Mouse (Mus musculus) forebrain, embryonic 14.5 days (tissue): Measurements from ENCODE around the gene Pakap. TPM values are rescaled to one million over a fixed set of nuclear protein-coding genes. Genes with fewer than 3 reads are reported as not detected.

Source experiments
- ATAC-seq: fragments of 200-750 bp; cut with Nextera tagmentation; 2 replicates; pipeline ENCODE4 v1.8.0; 2017; ENCODE audit warnings: mild to moderate bottlenecking, moderate library complexity
- DNase-seq: peaks from one replicate; pipeline ENCODE4 v3.0.0-alpha.2; 2015; ENCODE audit warnings: low spot score
- H3K27ac ChIP-seq: fragments of 300-500 bp; sonication (generic); 2 replicates; pipeline ENCODE4 v1.5.1; 2014; ENCODE audit warnings: low read depth, mild to moderate bottlenecking, control low read depth, low read length, moderate library complexity
- H3K27me3 ChIP-seq: fragments of 300-500 bp; sonication (generic); replicated peaks from 2 replicates; pipeline ENCODE4 v1.6.1; 2014; ENCODE audit warnings: low read length, control low read depth, mixed read lengths; ENCODE audit not compliant: control insufficient read depth, insufficient read depth
- H3K36me3 ChIP-seq: fragments of 300-500 bp; sonication (generic); 2 replicates; pipeline ENCODE4 v1.6.1; 2014; ENCODE audit warnings: low read length, control low read depth; ENCODE audit not compliant: control insufficient read depth, insufficient read depth
- H3K4me1 ChIP-seq: fragments of 300-500 bp; sonication (generic); 2 replicates; pipeline ENCODE4 v1.6.1; 2014; ENCODE audit warnings: antibody characterized with exemption, low read length, control low read depth; ENCODE audit not compliant: control insufficient read depth, insufficient read depth
- H3K4me2 ChIP-seq: fragments of 300-500 bp; sonication (generic); 2 replicates; pipeline ENCODE4 v1.6.1; 2014; ENCODE audit warnings: mild to moderate bottlenecking, control low read depth, low read length
- H3K4me3 ChIP-seq: fragments of 300-500 bp; sonication (generic); 2 replicates; pipeline ENCODE4 v1.5.1; 2014; ENCODE audit warnings: low read depth, low read length, control low read depth
- H3K9ac ChIP-seq: fragments of 300-500 bp; sonication (generic); 2 replicates; pipeline ENCODE4 v1.6.1; 2014; ENCODE audit warnings: mild to moderate bottlenecking, low read length, control low read depth, moderate library complexity
- H3K9me3 ChIP-seq: fragments of 300-500 bp; sonication (generic); replicated peaks from 2 replicates; pipeline ENCODE4 v1.6.1; 2016; ENCODE audit warnings: low read length, control low read depth, mixed read lengths; ENCODE audit not compliant: control insufficient read depth
- WGBS: fragments of 180-500 bp; shearing (Covaris S2); extraction: QIAGEN DNeasy Blood & Tissue Kit; methylation state at CpG from one replicate; pipeline ENCODE4 v1.1.7; 2014; 5-methylcytosine and 5-hydroxymethylcytosine counted together
- polyA plus RNA-seq: library from polyadenylated mRNA; unstranded; fragments of >200 nt; fragmentation: Nextera tagmentation; extraction: Ambion mirVana; gene quantifications from 2 replicates; pipeline ENCODE4 v1.2.1, GENCODE M21; 2014

Gene Pakap
- polyA plus RNA-seq, 1 experiment from 2014 or later, result 4.1 TPM

DNA sequence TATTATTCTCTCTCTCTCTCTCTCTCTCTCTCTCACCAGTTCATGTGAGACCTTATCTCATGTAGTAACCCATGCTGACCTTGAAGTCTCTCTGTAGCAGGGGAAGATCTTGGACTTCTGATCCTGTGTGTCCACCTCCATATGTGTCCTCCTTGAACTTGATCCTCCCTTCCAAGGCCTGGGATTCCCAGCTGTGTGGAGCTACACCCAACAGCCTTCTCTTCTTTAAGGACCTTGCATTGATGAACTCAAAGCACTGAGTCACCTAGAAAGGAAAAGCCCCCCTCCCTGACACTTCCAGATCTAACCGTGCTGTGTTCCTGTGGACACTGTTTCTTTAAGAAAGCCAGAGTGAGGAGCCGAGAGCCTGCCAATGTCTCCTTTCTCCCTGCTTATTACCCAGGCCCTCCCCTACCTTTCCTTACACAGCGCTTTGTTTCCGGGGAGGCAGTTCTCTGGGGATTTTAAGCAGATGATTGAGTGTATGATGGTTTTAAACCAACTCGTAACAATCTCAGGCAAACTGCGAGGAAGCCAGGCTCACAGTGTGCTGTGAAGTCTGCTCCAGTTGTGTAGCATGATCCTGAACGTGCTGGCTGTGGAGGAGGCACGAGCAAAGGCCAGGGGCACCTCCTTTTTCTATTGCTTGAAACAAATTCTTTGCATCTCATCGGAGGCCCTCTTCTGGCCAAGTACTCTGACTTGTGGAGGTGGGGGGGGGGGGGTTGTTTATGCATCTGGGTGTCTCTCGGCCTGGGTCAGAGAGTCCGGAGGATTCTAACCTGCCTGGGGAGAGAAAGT is 253.8 kb downstream of the Pakap start:
- DNase-seq, result peak; percentile 59
- peak overlapping the region; percentile 49 for H3K9ac ChIP-seq

DNA sequence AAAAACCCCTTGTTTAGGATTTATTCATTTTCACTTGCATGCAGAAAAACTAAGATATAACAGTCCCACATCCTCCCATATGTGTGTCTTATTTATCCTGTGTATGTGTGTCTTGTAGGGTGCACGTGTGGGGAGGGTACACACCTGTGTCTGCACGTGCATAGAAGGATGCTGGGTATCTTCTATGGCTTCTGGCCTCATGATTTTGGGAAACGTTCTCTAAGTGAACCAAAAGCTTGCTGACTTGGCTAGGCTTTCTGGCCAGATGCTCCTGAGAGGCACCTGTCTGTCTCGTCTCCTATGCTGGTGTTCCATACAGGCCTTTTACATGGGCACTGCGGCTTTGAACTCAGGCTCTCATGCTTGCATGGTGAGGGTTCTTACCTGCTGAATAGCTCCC is 254.7 kb downstream of the Pakap start:
- Histone ChIP-seq H3K4me3 (no peak overlapping the region), H3K27me3 (no peaks in the 10 kb centered on the region), H3K4me2 (no peak overlapping the region), H3K36me3 (no peaks in the 10 kb centered on the region), H3K9ac (no peak overlapping the region), H3K4me1 (peaks cover 13% of the 10 kb centered on the region; the same call in 1 of the 2 replicates), H3K27ac (no peak overlapping the region), H3K9me3 (no peaks in the 10 kb centered on the region)
- ATAC-seq (no peak), DNase-seq (no peak)
- 74% methylated on average over 5 of the region's 5 CpGs for WGBS

More for the DNA sequence above, 253.8 kb downstream of the Pakap start:
- H3K27ac ChIP-seq, result peak overlapping the region; percentile 52; the same call in 1 of the 2 replicates
- 5% methylated on average over 11 of the region's 11 CpGs for WGBS
- H3K9me3 ChIP-seq, result no peaks in the 10 kb centered on the region
- peak overlapping the region; percentile 35 for H3K4me2 ChIP-seq
- peaks cover 13% of the 10 kb centered on the region; the same call in 1 of the 2 replicates for H3K4me1 ChIP-seq
- no peaks in the 10 kb centered on the region for H3K36me3 ChIP-seq
- ATAC-seq, result peak; percentile 77
- H3K4me3 ChIP-seq, result no peak overlapping the region
- no peaks in the 10 kb centered on the region for H3K27me3 ChIP-seq

DNA sequence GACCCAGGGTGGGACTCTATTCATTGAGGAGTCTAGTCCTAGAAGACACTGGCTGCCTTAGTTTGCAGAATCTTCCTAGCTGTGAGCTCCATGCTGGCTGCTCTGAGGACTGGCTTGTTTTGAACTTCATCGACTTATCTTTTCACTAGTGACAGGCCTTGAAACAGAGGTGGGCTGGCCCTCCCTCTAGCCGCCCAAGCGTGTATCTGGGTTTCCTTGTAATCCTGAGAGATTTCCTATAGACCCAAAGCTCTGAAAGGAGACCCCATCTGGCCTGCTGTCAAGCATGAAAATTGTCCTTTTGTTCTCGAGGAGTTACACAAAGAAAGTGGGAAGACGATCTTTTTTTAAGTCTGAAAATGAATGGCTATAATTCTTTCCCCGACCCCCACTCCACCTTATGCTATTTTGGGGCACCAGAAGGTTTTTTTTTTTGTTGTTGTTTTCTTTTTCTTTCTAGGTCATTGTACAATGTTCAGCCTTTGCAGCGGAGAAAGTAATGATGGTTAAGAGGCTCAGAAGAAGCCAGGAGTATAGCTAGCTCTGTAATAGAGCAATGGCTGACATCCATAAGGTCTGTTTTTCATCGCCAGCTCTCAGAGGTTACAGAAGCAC is 256.8 kb downstream of the Pakap start:
- no peak overlapping the region for H3K4me3 ChIP-seq
- no peak overlapping the region for H3K9ac ChIP-seq
- 6% methylated on average over 8 of the region's 8 CpGs for WGBS
- no peaks in the 10 kb centered on the region for H3K27me3 ChIP-seq
- peak; percentile 60 for DNase-seq
- ATAC-seq, result peak; percentile 27; the same call in 1 of the 2 replicates
- no peak overlapping the region for H3K4me2 ChIP-seq
- H3K27ac ChIP-seq, result no peak overlapping the region
- H3K9me3 ChIP-seq, result no peaks in the 10 kb centered on the region
- no peaks in the 10 kb centered on the region for H3K36me3 ChIP-seq
- peaks cover 13% of the 10 kb centered on the region; the same call in 1 of the 2 replicates for H3K4me1 ChIP-seq

DNA sequence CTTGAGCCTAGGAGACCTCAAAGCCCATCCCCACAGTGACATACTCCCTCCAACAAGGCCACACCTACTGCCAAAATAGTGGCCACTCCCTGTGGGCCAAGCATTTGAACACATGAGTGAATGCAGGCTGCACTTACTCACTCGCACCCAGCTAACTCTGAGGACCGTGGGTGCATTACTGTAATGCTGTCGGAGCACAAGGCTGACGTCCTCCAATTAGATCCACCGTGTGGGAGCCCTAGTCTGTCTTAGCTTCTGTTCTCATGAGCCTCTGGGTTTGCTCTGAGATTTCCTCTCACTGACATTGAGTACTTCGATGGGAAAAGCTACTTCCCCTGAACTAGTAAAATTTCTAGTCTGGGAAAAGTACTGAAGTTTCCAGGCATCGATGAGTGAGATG is 258.3 kb downstream of the Pakap start:
- Histone ChIP-seq H3K4me3 (no peak overlapping the region), H3K27me3 (no peaks in the 10 kb centered on the region), H3K27ac (no peak overlapping the region), H3K4me1 (peaks cover 13% of the 10 kb centered on the region; the same call in 1 of the 2 replicates), H3K36me3 (no peaks in the 10 kb centered on the region), H3K9ac (no peak overlapping the region), H3K9me3 (no peaks in the 10 kb centered on the region), H3K4me2 (no peak overlapping the region)
- no peak for DNase-seq
- no peak for ATAC-seq
- 86% methylated on average over 7 of the region's 7 CpGs for WGBS

DNA sequence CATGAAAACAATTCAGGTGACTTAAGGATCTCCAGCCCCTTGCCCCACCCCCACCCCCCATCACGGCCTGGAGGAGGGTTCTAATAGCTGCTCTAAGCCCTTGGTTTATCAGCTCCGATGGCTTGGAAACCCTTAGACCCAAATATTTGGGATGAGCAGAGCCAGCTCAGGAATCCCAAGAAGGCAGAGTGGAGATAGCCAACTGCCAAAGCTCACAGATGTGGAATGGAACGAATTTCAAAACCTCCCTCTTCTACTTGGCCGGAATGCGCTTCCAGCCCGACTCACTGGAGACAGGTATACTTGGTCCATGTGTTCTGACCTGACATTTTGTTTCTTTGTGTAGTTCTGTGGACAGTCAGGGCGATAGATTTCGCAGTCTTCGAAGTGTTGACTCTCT is 261.2 kb downstream of the Pakap start:
- no peak overlapping the region for H3K4me2 ChIP-seq
- no peaks in the 10 kb centered on the region for H3K9me3 ChIP-seq
- ATAC-seq, result no peak
- no peak overlapping the region for H3K27ac ChIP-seq
- WGBS, result 73% methylated on average over 9 of the region's 9 CpGs
- 0 out of 2 replicates have a peak, but pooled peaks cover 3% of the 10 kb centered on the region for H3K4me1 ChIP-seq
- H3K4me3 ChIP-seq, result no peak overlapping the region
- H3K36me3 ChIP-seq, result no peaks in the 10 kb centered on the region
- H3K9ac ChIP-seq, result no peak overlapping the region
- no peaks in the 10 kb centered on the region for H3K27me3 ChIP-seq
- no peak for DNase-seq

DNA sequence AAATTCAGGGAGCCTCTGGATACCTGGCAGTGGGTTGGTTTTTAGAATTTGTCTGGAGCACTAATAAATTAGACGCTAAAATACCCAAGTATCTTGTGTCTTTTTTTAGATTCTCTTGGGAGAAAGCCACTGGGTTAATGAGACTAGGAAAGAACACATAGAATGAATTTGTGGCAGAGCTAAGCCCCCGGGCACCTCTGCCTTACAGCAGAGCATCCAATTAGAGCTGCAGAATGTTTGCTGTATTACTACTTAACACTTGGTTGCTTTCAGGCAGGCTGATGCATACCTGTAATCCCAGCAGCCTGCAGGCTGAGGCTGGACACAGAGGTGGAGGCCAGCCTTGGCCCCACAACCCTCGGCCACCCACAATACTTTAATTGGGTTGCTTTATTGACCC is 261.8 kb downstream of the Pakap start:
- Histone ChIP-seq H3K27me3 (no peaks in the 10 kb centered on the region), H3K27ac (no peak overlapping the region), H3K4me1 (0 out of 2 replicates have a peak, but pooled peaks cover under 1% of the 10 kb centered on the region), H3K36me3 (no peaks in the 10 kb centered on the region), H3K4me3 (no peak overlapping the region), H3K9me3 (no peaks in the 10 kb centered on the region), H3K4me2 (no peak overlapping the region), H3K9ac (no peak overlapping the region)
- ATAC-seq, result 0 out of 2 replicates have a peak, but pooled peaks have one; percentile 32
- DNase-seq, result peak; percentile 41
- 31% methylated on average over 3 of the region's 3 CpGs for WGBS

DNA sequence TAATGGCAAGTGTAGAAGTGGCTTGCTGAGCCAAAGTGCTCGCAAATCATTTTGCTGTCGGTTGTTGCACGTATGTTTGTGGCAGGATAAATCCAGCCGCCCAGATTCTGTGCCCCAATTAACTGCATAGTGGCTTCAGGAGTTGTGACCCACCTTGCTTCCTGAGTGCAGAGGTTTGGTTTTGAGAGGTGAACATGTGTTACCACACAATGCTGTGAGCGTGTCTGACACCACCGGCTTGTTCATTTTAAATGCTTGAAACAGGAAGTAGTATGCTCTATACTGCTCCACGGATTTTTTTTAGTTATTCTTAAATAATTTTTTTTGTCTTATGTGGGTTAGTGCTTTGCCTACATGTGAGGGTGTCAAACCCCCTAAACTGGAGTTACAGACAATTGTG is 264.3 kb downstream of the Pakap start:
- WGBS, result 53% methylated on average over 7 of the region's 7 CpGs
- ATAC-seq (no peak), DNase-seq (no peak)
- Histone ChIP-seq H3K36me3 (no peaks in the 10 kb centered on the region), H3K4me3 (no peak overlapping the region), H3K9me3 (no peaks in the 10 kb centered on the region), H3K4me2 (no peak overlapping the region), H3K9ac (no peak overlapping the region), H3K4me1 (no peaks in the 10 kb centered on the region), H3K27me3 (no peaks in the 10 kb centered on the region), H3K27ac (no peak overlapping the region)

DNA sequence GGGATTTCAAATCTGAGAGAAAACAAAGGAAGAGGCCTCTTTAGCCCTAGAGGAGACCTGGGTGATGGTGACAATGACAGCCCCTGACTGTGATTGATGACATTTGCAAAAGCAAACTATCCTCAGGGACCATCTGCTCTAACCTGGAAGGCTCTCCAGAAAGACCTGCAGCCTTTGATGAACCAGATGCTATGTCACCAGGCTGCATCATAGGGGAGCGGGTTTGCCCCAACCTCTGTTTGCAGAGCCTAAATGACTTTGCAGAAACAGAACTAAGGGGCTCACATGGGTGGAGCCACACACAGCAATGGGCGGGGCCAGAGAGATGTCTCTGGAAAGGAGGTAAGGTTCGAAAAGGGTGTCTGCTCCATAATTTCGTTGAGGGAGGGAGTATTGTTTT is 265.1 kb downstream of the Pakap start:
- H3K4me2 ChIP-seq, result no peak overlapping the region
- 82% methylated on average over 4 of the region's 4 CpGs for WGBS
- no peak overlapping the region for H3K9ac ChIP-seq
- no peaks in the 10 kb centered on the region for H3K27me3 ChIP-seq
- H3K27ac ChIP-seq, result no peak overlapping the region
- no peaks in the 10 kb centered on the region for H3K36me3 ChIP-seq
- H3K4me1 ChIP-seq, result no peaks in the 10 kb centered on the region
- ATAC-seq, result no peak
- H3K9me3 ChIP-seq, result no peaks in the 10 kb centered on the region
- DNase-seq, result no peak
- no peak overlapping the region for H3K4me3 ChIP-seq

DNA sequence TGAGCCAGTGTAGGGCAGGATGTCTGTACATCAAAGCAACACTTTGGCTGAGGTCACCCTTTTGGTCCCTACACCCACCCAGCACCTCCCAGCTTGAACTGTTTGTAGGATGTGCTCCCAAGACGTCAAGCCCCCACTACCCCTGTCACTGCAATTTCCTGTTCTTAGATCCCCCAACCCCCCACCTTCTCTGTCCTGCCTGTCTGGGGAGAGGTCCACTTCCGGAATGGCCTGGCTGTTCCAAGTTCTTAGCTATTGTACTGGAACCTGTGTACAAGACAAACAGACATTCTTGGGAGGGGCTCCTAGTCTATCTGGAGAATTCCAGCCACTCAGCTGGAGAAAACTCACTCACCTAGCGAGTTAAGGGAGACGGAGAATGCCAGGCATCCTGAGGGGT is 266.2 kb downstream of the Pakap start:
- ATAC-seq, result no peak
- Histone ChIP-seq H3K9ac (no peak overlapping the region), H3K36me3 (no peaks in the 10 kb centered on the region), H3K4me1 (no peaks in the 10 kb centered on the region), H3K27me3 (no peaks in the 10 kb centered on the region), H3K4me3 (no peak overlapping the region), H3K4me2 (no peak overlapping the region), H3K9me3 (no peaks in the 10 kb centered on the region), H3K27ac (no peak overlapping the region)
- 85% methylated on average over 4 of the region's 4 CpGs for WGBS
- no peak for DNase-seq
